Mouse (Mus musculus) C2C12 (cell line): ENCODE results near the gene Nradd. TPM values are rescaled to one million over a fixed set of nuclear protein-coding genes. Genes with fewer than 3 reads are reported as not detected.

Experiments used
- H3K27me3 ChIP-seq: one replicate; pipeline ENCODE4 v1.6.1; 2011; ENCODE audit not compliant: control insufficient read depth, insufficient read depth, insufficient read length
- H3K36me3 ChIP-seq: one replicate; pipeline ENCODE4 v1.6.1; 2011; ENCODE audit not compliant: control insufficient read depth, insufficient read depth
- H3K4me3 ChIP-seq: one replicate; pipeline ENCODE4 v1.5.1; 2011; ENCODE audit warnings: mild to moderate bottlenecking, control low read depth; ENCODE audit not compliant: poor library complexity, insufficient read depth, severe bottlenecking
- H3K79me2 ChIP-seq: one replicate; pipeline ENCODE4 v1.6.1; 2011; ENCODE audit not compliant: control insufficient read depth, insufficient read depth
- H3K79me3 ChIP-seq: one replicate; pipeline ENCODE4 v1.6.1; 2011; ENCODE audit warnings: low read depth, control low read depth
- H3ac ChIP-seq: one replicate; pipeline ENCODE3; 2011; ENCODE audit warnings: low read depth; ENCODE audit not compliant: control insufficient read depth, insufficient read length
- CEBPB ChIP-seq: IDR thresholded peaks from one replicate; pipeline ENCODE4 v1.6.1; 2011; ENCODE audit warnings: low read depth, mild to moderate bottlenecking, control low read depth, moderate library complexity
- CTCF ChIP-seq: IDR thresholded peaks from one replicate; pipeline ENCODE4 v1.5.1; 2011; ENCODE audit not compliant: control insufficient read depth, insufficient read depth, insufficient read length
- FOSL1 ChIP-seq: IDR thresholded peaks from one replicate; pipeline ENCODE4 v1.8.0; 2011; ENCODE audit warnings: mild to moderate bottlenecking, low read length; ENCODE audit not compliant: poor library complexity, insufficient read depth, severe bottlenecking
- MAX ChIP-seq: IDR thresholded peaks from one replicate; pipeline ENCODE4 v1.6.1; 2011; ENCODE audit warnings: mild to moderate bottlenecking, control low read depth
- MYOD1 ChIP-seq: IDR thresholded peaks from one replicate; pipeline ENCODE4 v1.6.1; 2011; ENCODE audit warnings: low read depth; ENCODE audit not compliant: control insufficient read depth, insufficient read length
- MYOG ChIP-seq: IDR thresholded peaks from one replicate; pipeline ENCODE4 v1.6.1; 2011; ENCODE audit not compliant: control insufficient read depth, insufficient read length; ENCODE audit errors: extremely low read depth
- USF1 ChIP-seq: IDR thresholded peaks from one replicate; pipeline ENCODE4 v1.6.1; 2011; ENCODE audit warnings: low read depth, mild to moderate bottlenecking, control low read depth, moderate library complexity
- microRNA-seq: library from miRNA; unstranded; fragments of <30 nt; microRNA quantifications from one replicate; pipeline ENCODE4, GENCODE M21; 2019; ENCODE audit warnings: borderline microRNAs expressed
- polyA plus RNA-seq: library from polyadenylated mRNA; unstranded; fragments of >200 nt; fragmentation: generic; extraction: Trizol; gene quantifications from one replicate; pipeline ENCODE4 v1.2.1, GENCODE M21; 2012; ENCODE audit warnings: missing spikeins

Nradd gene
- polyA plus RNA-seq, 1 experiment: 87.7 TPM

- no peak for TF ChIP-seq FOSL1
- TF ChIP-seq CEBPB: no peak
- TF ChIP-seq MAX: no peak
- TF ChIP-seq USF1: no peak
- no peak for TF ChIP-seq CTCF
- TF ChIP-seq MYOG: no peak
- no peak for TF ChIP-seq MYOD1
- Histone ChIP-seq H3K27me3 (no peaks in the 10 kb centered on the region), H3K4me3 (no peak overlapping the region), H3K79me2 (peaks cover 12% of the 10 kb centered on the region), H3K36me3 (peaks cover 28% of the 10 kb centered on the region), H3ac (no peak overlapping the region), H3K79me3 (peaks cover 2% of the 10 kb centered on the region)
Observed at GRCm38 (mm10) chr9:110611471-110611870, 12.8 kb downstream of the Nradd start.

GRCm38 (mm10) chr9:110583521-110583920, 40.7 kb downstream of the Nradd start:
- Histone ChIP-seq H3ac (no peak overlapping the region), H3K36me3 (peaks cover 18% of the 10 kb centered on the region), H3K79me3 (peaks cover 13% of the 10 kb centered on the region), H3K79me2 (peaks cover 49% of the 10 kb centered on the region), H3K27me3 (no peaks in the 10 kb centered on the region), H3K4me3 (no peak overlapping the region)
- TF ChIP-seq MYOD1 (no peak), CEBPB (no peak)

GRCm38 (mm10) chr9:110582161-110582560, 42.1 kb downstream of the Nradd start:
- no peak overlapping the region for H3ac ChIP-seq

More at GRCm38 (mm10) chr9:110582161-110582560, 42.1 kb downstream of the Nradd start:
- TF ChIP-seq MAX (no peak), USF1 (no peak), MYOG (no peak), MYOD1 (no peak)
- Histone ChIP-seq H3K4me3 (no peak overlapping the region), H3K36me3 (peaks cover 32% of the 10 kb centered on the region), H3K27me3 (no peaks in the 10 kb centered on the region), H3K79me2 (peaks cover 56% of the 10 kb centered on the region), H3K79me3 (peaks cover 16% of the 10 kb centered on the region)

Small RNA genes lying within 50 kb of the gene (microRNA-seq; reads per million reads assigned to microRNA genes)
- 0.12 reads per million for gene Mir8107

Other genes starting within 250 kb of the Nradd start
- 32.4 TPM for gene Ptpn23, start 216.2 kb downstream of the Nradd start, polyA plus RNA-seq
- gene Ngp, start 204.7 kb downstream of the Nradd start, polyA plus RNA-seq: 0.02 TPM
- 10.6 TPM for gene Klhl18, start 147.8 kb downstream of the Nradd start, polyA plus RNA-seq
- 0.09 TPM for gene Kif9, start 147.5 kb downstream of the Nradd start, polyA plus RNA-seq
- 12.0 TPM for gene Setd2, start 91.9 kb downstream of the Nradd start, polyA plus RNA-seq
- gene Nbeal2, start 29.7 kb upstream of the Nradd start, polyA plus RNA-seq: 3.3 TPM
- gene Ccdc12, start 32.1 kb upstream of the Nradd start, polyA plus RNA-seq: 86.7 TPM
- gene Myl3, start 117.4 kb upstream of the Nradd start, polyA plus RNA-seq: not detected
- gene Pth1r, start 122.7 kb upstream of the Nradd start, polyA plus RNA-seq: 0.12 TPM
- gene Prss42, start 173.7 kb upstream of the Nradd start, polyA plus RNA-seq: not detected
- not detected for gene Prss44, start 189.5 kb upstream of the Nradd start, polyA plus RNA-seq
- gene Prss43, start 202.2 kb upstream of the Nradd start, polyA plus RNA-seq: not detected
- not detected for gene Prss45, start 210.1 kb upstream of the Nradd start, polyA plus RNA-seq
- 0.12 TPM for gene Prss46, start 220.1 kb upstream of the Nradd start, polyA plus RNA-seq
- 0.04 TPM for gene Prss50, start 233.5 kb upstream of the Nradd start, polyA plus RNA-seq